8 mouse cellular contexts compared by ENCODE assay signal in the genomic region with DNA sequence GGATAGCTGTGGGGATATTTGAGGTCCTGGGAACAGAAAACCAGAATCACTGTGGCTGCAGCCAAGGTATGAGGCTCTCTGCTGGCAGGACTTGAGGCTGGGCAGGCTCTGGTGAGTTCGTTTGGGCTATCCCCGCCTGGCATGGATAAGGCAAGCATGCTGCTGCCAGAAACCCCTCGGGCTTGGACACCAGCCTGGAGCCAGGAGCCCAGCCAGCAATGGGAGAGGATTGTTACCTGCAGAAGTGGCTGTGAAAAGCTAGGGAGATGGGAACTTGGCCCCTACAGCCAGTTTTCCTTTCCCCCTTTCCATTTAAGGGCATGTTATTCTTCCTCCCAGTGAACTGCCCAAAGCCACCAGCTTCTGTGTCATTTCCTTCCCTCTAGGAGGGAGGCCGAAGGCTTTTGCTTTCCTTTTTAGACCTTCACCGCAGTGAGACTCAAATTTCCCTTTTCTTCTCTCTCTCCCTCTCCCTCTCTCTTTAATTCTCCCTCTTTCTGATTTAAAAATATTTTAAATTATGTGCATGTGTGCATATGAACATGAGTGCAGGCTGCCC. TPM values are rescaled to one million over a fixed set of nuclear protein-coding genes. Genes with fewer than 3 reads are reported as not detected.
A peak's percentile ranks its signal among the peaks of the same experiment; 100 is the strongest.
DNase-seq lines count a peak whose midpoint lies in the region; ATAC-seq lines count a peak whose summit lies in the region.

No protein-coding gene starts in this region.

- no peak overlapping the region for H3K4me3 ChIP-seq in lung, embryonic 15.5 days
- no peak overlapping the region for H3K4me3 ChIP-seq in heart, embryonic 16.5 days (ENCODE audit: low read length)

- H3K9ac ChIP-seq in lung, embryonic 15.5 days: no peak overlapping the region
- H3K9ac ChIP-seq in heart, embryonic 16.5 days (ENCODE audit: low read length): no peak overlapping the region

- peak overlapping the region; percentile 51 for H3K27ac ChIP-seq in lung, embryonic 15.5 days
- peak overlapping the region; percentile 52 for H3K27ac ChIP-seq in heart, embryonic 16.5 days (ENCODE audit: low read length)

- DNase-seq in adrenal gland, adult 8-10 months: peak; percentile 18
- no peak for DNase-seq in adrenal gland, adult 18-20 months (ENCODE audit: low spot score in 2 of 2)
- DNase-seq in lung, postnatal 14 days: no peak
- peak; percentile 45 for DNase-seq in lung, postnatal 36 days
- no peak for DNase-seq in frontal cortex, postnatal 14 days (ENCODE audit: low spot score in 2 of 2)
- no peak for DNase-seq in thymus, postnatal 0 days (ENCODE audit: low spot score)

- H3K4me2 ChIP-seq in lung, embryonic 15.5 days: 0 out of 2 replicates have a peak overlapping the region, but pooled peaks have one; percentile 4
- peak overlapping the region; percentile 10; the same call in 1 of the 2 replicates for H3K4me2 ChIP-seq in heart, embryonic 16.5 days (ENCODE audit: low read depth, low read length)

- H3K4me1 ChIP-seq in lung, embryonic 15.5 days: peaks cover 3% of the 10 kb centered on the region; the same call in 1 of the 2 replicates
- H3K4me1 ChIP-seq in heart, embryonic 16.5 days (ENCODE audit: control insufficient read depth, insufficient read depth, low read length): peaks cover 13% of the 10 kb centered on the region

- H3K27me3 ChIP-seq in lung, embryonic 15.5 days: no peaks in the 10 kb centered on the region
- no peaks in the 10 kb centered on the region for H3K27me3 ChIP-seq in heart, embryonic 16.5 days (ENCODE audit: control insufficient read depth, insufficient read depth, low read length)

- H3K36me3 ChIP-seq in lung, embryonic 15.5 days: no peaks in the 10 kb centered on the region
- no peaks in the 10 kb centered on the region for H3K36me3 ChIP-seq in heart, embryonic 16.5 days (ENCODE audit: control insufficient read depth, insufficient read depth)

- no peaks in the 10 kb centered on the region for H3K9me3 ChIP-seq in lung, embryonic 15.5 days
- H3K9me3 ChIP-seq in heart, embryonic 16.5 days (replicated peaks; ENCODE audit: control insufficient read depth, low read length): no peaks in the 10 kb centered on the region

- 40% methylated on average over 5 of the region's 5 CpGs for WGBS in lung, embryonic 15.5 days
- WGBS in heart, embryonic 16.5 days: 31% methylated on average over 5 of the region's 5 CpGs

- ATAC-seq in lung, embryonic 15.5 days (ENCODE audit: borderline replicate concordance, extremely low read depth, low FRiP score, low TSS enrichment): no peak
- peak; percentile 41; the same call in 1 of the 2 replicates for ATAC-seq in heart, embryonic 16.5 days (replicated peaks; ENCODE audit: extremely low read depth, insufficient read depth, low FRiP score)

RNA-seq across cellular contexts. Expression of a gene that starts 15.2 kb away (rescaled TPM):
- total RNA-seq in adrenal gland, adult 8-10 months (2022): 1 to 10 TPM; 1.1 to 2.2 (median 1.7) TPM
- under 1 TPM; 0.46 to 0.93 TPM for total RNA-seq in adrenal gland, adult 18-20 months (2021)
- polyA plus RNA-seq in lung, embryonic 15.5 days (2015; fragmentation: Nextera tagmentation; extraction: Ambion mirVana): 3.5 and 3.6 TPM in 2 replicates
- polyA plus RNA-seq in heart, embryonic 16.5 days (2015; fragmentation: Nextera tagmentation; extraction: Ambion mirVana): 0.29 and 0.57 TPM in 2 replicates
- polyA plus RNA-seq in thymus, postnatal 0 days (2015; fragmentation: Nextera tagmentation; extraction: Ambion mirVana): 0.44 and 0.90 TPM in 2 replicates

RNA-seq across cellular contexts. Expression of a gene that starts 34.2 kb away (rescaled TPM):
- under 1 TPM in 1 of 4 experiments, not detected in 3; 0.59 TPM for total RNA-seq in adrenal gland, adult 8-10 months (2022)
- total RNA-seq in adrenal gland, adult 18-20 months (2021): under 1 TPM in 1 of 2 experiments, not detected in 1; 0.60 TPM
- 0.06 TPM in 2 replicates for polyA plus RNA-seq in lung, embryonic 15.5 days (2015; fragmentation: Nextera tagmentation; extraction: Ambion mirVana)
- polyA plus RNA-seq in heart, embryonic 16.5 days (2015; fragmentation: Nextera tagmentation; extraction: Ambion mirVana): 0.16 TPM in 1 of 2 replicates, not detected in the other
- polyA plus RNA-seq in thymus, postnatal 0 days (2015; fragmentation: Nextera tagmentation; extraction: Ambion mirVana): 24.8 and 28.7 TPM in 2 replicates

RNA-seq across cellular contexts. Expression of a gene that starts 44.8 kb away (rescaled TPM):
- 100 to 1,000 TPM in 1 of 4 experiments, 10 to 100 TPM in 3; 72.0 to 104 (median 88.3) TPM for total RNA-seq in adrenal gland, adult 8-10 months (2022)
- total RNA-seq in adrenal gland, adult 18-20 months (2021): 10 to 100 TPM; 60.6 to 66.6 TPM
- polyA plus RNA-seq in lung, embryonic 15.5 days (2015; fragmentation: Nextera tagmentation; extraction: Ambion mirVana): 147 TPM in 2 replicates
- polyA plus RNA-seq in heart, embryonic 16.5 days (2015; fragmentation: Nextera tagmentation; extraction: Ambion mirVana): 116 and 117 TPM in 2 replicates
- polyA plus RNA-seq in thymus, postnatal 0 days (2015; fragmentation: Nextera tagmentation; extraction: Ambion mirVana): 75.9 and 92.2 TPM in 2 replicates

Comparison
In these comparisons a context has a peak if more than half of its experiments do, and no peak if none do; other contexts are left out.
1. DNase-seq: peak in adrenal gland, adult 8-10 months (single experiment) and lung, postnatal 36 days (single experiment); none in adrenal gland, adult 18-20 months (0 of 2), lung, postnatal 14 days (single experiment), frontal cortex, postnatal 14 days (0 of 2) and thymus, postnatal 0 days (single experiment).
2. RNA of a gene that starts 34.2 kb away (polyA plus RNA-seq): 24.8 to 28.7 TPM in thymus, postnatal 0 days; 0.16 TPM in heart, embryonic 16.5 days and 0.06 TPM in lung, embryonic 15.5 days; every median in the first group is over 10 times any median in the second.